Mouse (Mus musculus) B cell, adult 67 days (primary cell): ENCODE data around the gene Slc33a1. TPM values are rescaled to one million over a fixed set of nuclear protein-coding genes. Genes with fewer than 3 reads are reported as not detected.

Source experiments
- total RNA-seq, 2 experiments: library from RNA; stranded (reverse); gene quantifications; 4 replicates each; pipeline ENCODE4 v1.2.4; 2023

The Slc33a1 gene
- 10 to 100 TPM; 11.4 to 14.0 TPM for total RNA-seq

GRCm38 (mm10) chr3:63964100-63964921 is at the start of gene Slc33a1:
Slc33a1 (minus strand) TSS chr3:63964768.

GRCm38 (mm10) chr3:63975955-63976908 is 11.7 kb upstream of the Slc33a1 start, which contains the start of gene Gmps:
Gmps (plus strand) TSS chr3:63976106.

GRCm38 (mm10) chr3:63928878-63929859 is 35.4 kb downstream of the Slc33a1 start, which contains the start of gene E130311K13Rik:
E130311K13Rik (minus strand) TSS chr3:63929472.

DNA sequence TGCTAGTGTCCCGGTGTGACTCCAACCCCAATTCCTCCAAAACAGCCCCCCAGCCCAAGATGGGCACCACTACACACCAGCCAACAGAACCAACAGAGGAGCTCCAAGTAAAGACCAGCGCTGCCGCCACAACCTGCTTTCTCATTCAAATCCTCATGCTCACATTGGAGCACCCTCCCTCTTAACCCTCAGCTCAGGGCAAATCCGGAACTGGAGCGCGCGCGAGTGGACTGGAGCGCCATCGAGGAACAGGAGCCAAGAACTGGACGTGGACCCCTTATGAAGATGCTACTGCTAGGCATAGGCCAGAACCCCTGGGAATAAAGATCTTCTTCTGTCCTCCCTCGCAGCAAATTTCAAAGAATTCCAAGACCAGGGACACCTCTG is 65.3 kb downstream of the Slc33a1 start, which contains the start of gene Plch1:
Gene Plch1 (minus strand): TSS at position 164 of the 387 bp plus-strand sequence.

Other genes starting within 250 kb of the Slc33a1 start
- gene Plch1, start 65.3 kb downstream of the Slc33a1 start, total RNA-seq = 1 to 10 TPM; 2.2 to 4.2 TPM
- 1 to 10 TPM; 1.6 to 5.2 TPM for gene E130311K13Rik, start 35.3 kb downstream of the Slc33a1 start, total RNA-seq
- gene Gmps, start 11.3 kb upstream of the Slc33a1 start, total RNA-seq = 10 to 100 TPM; 18.0 to 19.0 TPM
- not detected for gene Vmn2r1, start 116.8 kb upstream of the Slc33a1 start, total RNA-seq
- gene Vmn2r2, start 177.2 kb upstream of the Slc33a1 start, total RNA-seq = not detected